Mouse (Mus musculus): ENCODE results near the gene Wdr26. TPM values are rescaled to one million over a fixed set of nuclear protein-coding genes. Genes with fewer than 3 reads are reported as not detected.

The Wdr26 gene
- polyA plus RNA-seq, 1 experiment: 38.4 TPM

DNA sequence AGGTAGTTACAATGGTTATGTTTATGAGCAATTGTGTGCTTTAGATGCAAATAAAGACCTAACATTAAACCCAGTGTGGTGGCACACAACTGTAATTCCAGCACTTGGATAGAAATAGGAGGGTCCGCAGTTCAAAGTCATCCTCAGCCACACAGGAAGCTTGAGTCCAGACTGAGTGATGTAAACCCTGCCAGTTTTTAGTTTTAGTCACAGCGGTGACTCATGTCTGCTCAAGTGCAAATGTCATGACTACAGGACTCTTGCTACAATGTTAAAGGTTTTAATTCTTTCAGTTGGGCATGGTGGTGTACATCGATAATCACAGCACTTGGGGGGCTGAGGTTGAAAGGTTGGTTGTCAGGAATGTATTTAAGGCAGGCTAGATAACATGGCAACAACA lies 85.9 kb downstream of the Wdr26 start:
- peaks cover 92% of the 10 kb centered on the region for H3K36me3 ChIP-seq (ENCODE audit: control insufficient read depth, insufficient read depth)
- no peak overlapping the region for H3ac ChIP-seq (ENCODE audit: control insufficient read depth, insufficient read length, low read depth)
- TF ChIP-seq MYOG (IDR thresholded peaks at IDR 0.05; ENCODE audit: control insufficient read depth, extremely low read depth, insufficient read length): no peak
- no peak for TF ChIP-seq MYOD1 (IDR thresholded peaks at IDR 0.05; ENCODE audit: control insufficient read depth, insufficient read length, low read depth)
- no peak for TF ChIP-seq CTCF (IDR thresholded peaks at IDR 0.05; ENCODE audit: control insufficient read depth, insufficient read depth, insufficient read length)
- no peak for TF ChIP-seq CEBPB (IDR thresholded peaks at IDR 0.05; ENCODE audit: low read depth)
- no peak for TF ChIP-seq USF1 (IDR thresholded peaks at IDR 0.05; ENCODE audit: low read depth)
- no peak for TF ChIP-seq MAX (IDR thresholded peaks at IDR 0.05)
- TF ChIP-seq FOSL1 (IDR thresholded peaks at IDR 0.05; ENCODE audit: insufficient read depth, low read length, poor library complexity, severe bottlenecking): no peak
- no peak overlapping the region for H3K4me3 ChIP-seq (ENCODE audit: insufficient read depth, poor library complexity, severe bottlenecking)
- H3K27me3 ChIP-seq (ENCODE audit: control insufficient read depth, insufficient read depth, insufficient read length): no peaks in the 10 kb centered on the region
- H3K79me2 ChIP-seq (ENCODE audit: control insufficient read depth, insufficient read depth): no peaks in the 10 kb centered on the region
- H3K79me3 ChIP-seq (ENCODE audit: low read depth): peaks cover 6% of the 10 kb centered on the region

DNA sequence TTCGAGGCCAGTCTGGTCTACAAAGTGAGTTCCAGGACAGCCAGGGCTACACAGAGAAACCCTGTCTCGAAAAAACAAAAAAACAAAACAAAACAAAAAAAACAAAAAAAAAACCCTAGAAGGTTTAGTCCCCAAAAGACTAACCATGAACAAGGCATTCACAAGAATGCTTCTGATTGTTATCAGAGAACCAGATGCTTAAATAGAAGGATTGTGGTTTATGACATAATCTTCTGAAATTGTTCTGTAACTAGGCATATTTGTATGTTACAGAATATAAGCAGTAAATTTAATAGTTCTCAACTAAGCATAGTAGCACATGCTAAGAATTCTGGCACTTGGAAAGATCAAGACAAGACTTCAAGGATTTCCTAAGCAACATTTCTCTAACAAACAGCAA lies 87.7 kb downstream of the Wdr26 start:
- H3K79me2 ChIP-seq (ENCODE audit: control insufficient read depth, insufficient read depth): no peaks in the 10 kb centered on the region
- no peak overlapping the region for H3ac ChIP-seq (ENCODE audit: control insufficient read depth, insufficient read length, low read depth)
- H3K36me3 ChIP-seq (ENCODE audit: control insufficient read depth, insufficient read depth): peaks cover 92% of the 10 kb centered on the region
- peaks cover 6% of the 10 kb centered on the region for H3K79me3 ChIP-seq (ENCODE audit: low read depth)
- H3K4me3 ChIP-seq (ENCODE audit: insufficient read depth, poor library complexity, severe bottlenecking): no peak overlapping the region
- H3K27me3 ChIP-seq (ENCODE audit: control insufficient read depth, insufficient read depth, insufficient read length): no peaks in the 10 kb centered on the region
- no peak for TF ChIP-seq CTCF (IDR thresholded peaks at IDR 0.05; ENCODE audit: control insufficient read depth, insufficient read depth, insufficient read length)
- no peak for TF ChIP-seq USF1 (IDR thresholded peaks at IDR 0.05; ENCODE audit: low read depth)
- no peak for TF ChIP-seq CEBPB (IDR thresholded peaks at IDR 0.05; ENCODE audit: low read depth)
- TF ChIP-seq MYOD1 (IDR thresholded peaks at IDR 0.05; ENCODE audit: control insufficient read depth, insufficient read length, low read depth): no peak
- no peak for TF ChIP-seq MAX (IDR thresholded peaks at IDR 0.05)
- no peak for TF ChIP-seq MYOG (IDR thresholded peaks at IDR 0.05; ENCODE audit: control insufficient read depth, extremely low read depth, insufficient read length)
- no peak for TF ChIP-seq FOSL1 (IDR thresholded peaks at IDR 0.05; ENCODE audit: insufficient read depth, low read length, poor library complexity, severe bottlenecking)

Other genes starting within 250 kb of the Wdr26 start
- gene Ephx1, start 191.1 kb downstream of the Wdr26 start, polyA plus RNA-seq (2012; fragmentation: generic; extraction: Trizol): 60.6 TPM
- gene 9130409I23Rik, start 160.8 kb downstream of the Wdr26 start, polyA plus RNA-seq (2012; fragmentation: generic; extraction: Trizol): not detected
- gene Nvl, start 67.8 kb downstream of the Wdr26 start, polyA plus RNA-seq (2012; fragmentation: generic; extraction: Trizol): 8.2 TPM
- 109 TPM for gene Cnih4, start 67.3 kb downstream of the Wdr26 start, polyA plus RNA-seq (2012; fragmentation: generic; extraction: Trizol)
- gene Cnih3, start 140.6 kb upstream of the Wdr26 start, polyA plus RNA-seq (2012; fragmentation: generic; extraction: Trizol): 0.07 TPM

Data from C2C12 (cell line).